ENCODE assay signal across 18 mouse cellular contexts in the genomic region with DNA sequence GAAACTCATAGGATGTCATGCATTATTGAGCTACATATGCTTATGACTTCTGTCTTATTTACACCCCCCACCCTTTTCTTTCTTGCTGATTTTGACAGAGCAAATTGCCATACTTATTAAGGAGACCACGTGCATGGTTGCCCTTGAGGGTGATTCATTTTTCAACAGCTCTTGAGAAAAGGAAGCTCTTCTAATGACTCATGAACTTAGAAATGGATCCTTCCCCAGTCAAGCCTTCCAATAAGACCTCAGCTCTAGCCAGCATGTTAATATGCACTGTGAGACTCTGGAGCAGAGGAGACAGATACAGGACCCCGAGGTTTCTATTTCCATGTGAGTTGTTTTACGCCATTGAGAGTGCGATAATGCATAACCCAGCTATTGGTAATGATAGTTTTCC.
"Had no signal": no experiment of that assay in that cellular context is flagged by ENCODE, and none has a peak within 500 bp of the region (broad histone marks: within the 10 kb centered on the region; RNA-seq: fewer than 3 reads in every experiment).

No protein-coding gene starts in this region.

- H3K36me3 ChIP-seq: liver, embryonic 13.5 days; midbrain, embryonic 10.5 days; midbrain, embryonic 15.5 days; neural tube, embryonic 12.5 days; neural tube, embryonic 15.5 days; stomach, embryonic 15.5 days had no signal

- DNase-seq: kidney, adult 18-20 months; kidney, adult 9 months; kidney, postnatal 25 days; layer of hippocampus, postnatal 36 days; liver, embryonic 13.5 days; lung, adult 2 months; lung, postnatal 36 days; right cerebral cortex, adult 18-20 months; right cerebral cortex, postnatal 14 days; right cerebral cortex, postnatal 4 days; thymus, postnatal 25 days had no signal

- H3K4me3 ChIP-seq: left cerebral cortex, adult 2 months; liver, embryonic 13.5 days; megakaryocyte, embryonic 14.5 days; midbrain, embryonic 10.5 days; midbrain, embryonic 15.5 days; neural tube, embryonic 12.5 days; neural tube, embryonic 15.5 days; stomach, embryonic 15.5 days had no signal

- H3K4me2 ChIP-seq: liver, embryonic 13.5 days; midbrain, embryonic 15.5 days; neural tube, embryonic 12.5 days; neural tube, embryonic 15.5 days; stomach, embryonic 15.5 days had no signal

- H3K27ac ChIP-seq: left cerebral cortex, adult 2 months; liver, embryonic 13.5 days; midbrain, embryonic 10.5 days; midbrain, embryonic 15.5 days; neural tube, embryonic 12.5 days; neural tube, embryonic 15.5 days; stomach, embryonic 15.5 days had no signal

- H3K9ac ChIP-seq: liver, embryonic 13.5 days; midbrain, embryonic 15.5 days; neural tube, embryonic 12.5 days; neural tube, embryonic 15.5 days; stomach, embryonic 15.5 days had no signal

- H3K4me1 ChIP-seq: liver, embryonic 13.5 days; megakaryocyte, embryonic 14.5 days; midbrain, embryonic 10.5 days; midbrain, embryonic 15.5 days; neural tube, embryonic 12.5 days; neural tube, embryonic 15.5 days; stomach, embryonic 15.5 days had no signal

- ATAC-seq: midbrain, embryonic 15.5 days had no signal

- H3K27me3 ChIP-seq: liver, embryonic 13.5 days; megakaryocyte, embryonic 14.5 days; midbrain, embryonic 15.5 days; neural tube, embryonic 12.5 days; neural tube, embryonic 15.5 days; stomach, embryonic 15.5 days had no signal

- H3K9me3 ChIP-seq: liver, embryonic 13.5 days; midbrain, embryonic 10.5 days; midbrain, embryonic 15.5 days; neural tube, embryonic 12.5 days; neural tube, embryonic 15.5 days; stomach, embryonic 15.5 days had no signal
